Mouse (Mus musculus) activated CD4-positive, CD25-positive, alpha-beta regulatory T cell, adult 4 months (primary cell): ENCODE measurements around the gene Foxred1. TPM values are rescaled to one million over a fixed set of nuclear protein-coding genes. Genes with fewer than 3 reads are reported as not detected.

Experiments
- polyA plus RNA-seq, 2 experiments: library from polyadenylated mRNA; unstranded; fragments of 100-300 nt; shearing (Covaris generic); gene quantifications; one replicate each; pipeline ENCODE4 v1.2.1; 2017

Gene Foxred1
- polyA plus RNA-seq, 2 experiments from 2014 or later, result 22.8 to 24.7 TPM

Other genes with a start within 250 kb of the Foxred1 start
- gene St3gal4, start 91.8 kb downstream of the Foxred1 start, polyA plus RNA-seq, result 10 to 100 TPM; 12.0 to 21.5 TPM
- gene Dcps, start 35.0 kb downstream of the Foxred1 start, polyA plus RNA-seq, result 10 to 100 TPM; 84.9 to 98.4 TPM
- gene Srpr, start 10.9 kb downstream of the Foxred1 start, polyA plus RNA-seq, result 10 to 100 TPM; 78.4 to 78.9 TPM
- 1 to 10 TPM; 5.5 to 6.4 TPM for gene Tirap, start 10.8 kb downstream of the Foxred1 start, polyA plus RNA-seq
- gene Fam118b, start 56.8 kb upstream of the Foxred1 start, polyA plus RNA-seq, result 10 to 100 TPM; 58.5 to 59.7 TPM
- gene Rpusd4, start 56.8 kb upstream of the Foxred1 start, polyA plus RNA-seq, result 10 to 100 TPM; 33.1 to 39.0 TPM
- gene Cdon, start 210.1 kb upstream of the Foxred1 start, polyA plus RNA-seq, result 1 to 10 TPM; 2.4 to 4.4 TPM